Mouse (Mus musculus): ENCODE results near the gene Slc2a12.

Gene Slc2a12

GRCm38 (mm10) chr10:22660286-22661000, 15.6 kb downstream of the Slc2a12 start:
- DNase-seq (ENCODE audit: low spot score in 2 of 2), result no peak

- no peak for DNase-seq (ENCODE audit: low spot score in 2 of 2)
These were observed 23.7 kb downstream of the Slc2a12 start for GRCm38 (mm10) chr10:22668509-22668908.

GRCm38 (mm10) chr10:22674176-22674575, 29.4 kb downstream of the Slc2a12 start:
- DNase-seq (ENCODE audit: low spot score in 2 of 2), result no peak

- DNase-seq (ENCODE audit: low spot score in 2 of 2), result no peak
These were observed 31.2 kb downstream of the Slc2a12 start for GRCm38 (mm10) chr10:22675848-22676630.

GRCm38 (mm10) chr10:22696236-22696635, 51.4 kb downstream of the Slc2a12 start:
- DNase-seq (ENCODE audit: low spot score in 2 of 2), result no peak

- no peak for DNase-seq (ENCODE audit: low spot score in 2 of 2)
These were observed 52.1 kb downstream of the Slc2a12 start for GRCm38 (mm10) chr10:22696864-22697263.

GRCm38 (mm10) chr10:22698158-22698953, 53.5 kb downstream of the Slc2a12 start:
- DNase-seq (ENCODE audit: low spot score in 2 of 2), result no peak

- no peak for DNase-seq (ENCODE audit: low spot score in 2 of 2)
These were observed 54.9 kb downstream of the Slc2a12 start for GRCm38 (mm10) chr10:22699487-22700335.

- no peak for DNase-seq (ENCODE audit: low spot score in 2 of 2)
These were observed 56.0 kb downstream of the Slc2a12 start for GRCm38 (mm10) chr10:22700773-22701172.

- DNase-seq (ENCODE audit: low spot score in 2 of 2), result no peak
These were observed 56.9 kb downstream of the Slc2a12 start for GRCm38 (mm10) chr10:22701485-22702315.

- DNase-seq (ENCODE audit: low spot score in 2 of 2), result no peak
These were observed 59.0 kb downstream of the Slc2a12 start for GRCm38 (mm10) chr10:22703844-22704243.

- DNase-seq (ENCODE audit: low spot score in 2 of 2), result no peak
These were observed 63.5 kb downstream of the Slc2a12 start for GRCm38 (mm10) chr10:22708190-22708843.

GRCm38 (mm10) chr10:22710173-22710777, 65.5 kb downstream of the Slc2a12 start:
- DNase-seq (ENCODE audit: low spot score in 2 of 2), result no peak

- DNase-seq (ENCODE audit: low spot score in 2 of 2), result no peak
These were observed 68.1 kb downstream of the Slc2a12 start for GRCm38 (mm10) chr10:22712955-22713354.

- peak; percentile 27 to 67 for DNase-seq (ENCODE audit: low spot score in 2 of 2)
These were observed 69.7 kb downstream of the Slc2a12 start for GRCm38 (mm10) chr10:22714520-22714919.

- no peak for DNase-seq (ENCODE audit: low spot score in 2 of 2)
These were observed 73.7 kb downstream of the Slc2a12 start for GRCm38 (mm10) chr10:22718475-22718874.

- peak in 1 of 2 experiments; percentile 34 for DNase-seq (ENCODE audit: low spot score in 2 of 2)
These were observed 76.1 kb downstream of the Slc2a12 start for GRCm38 (mm10) chr10:22720781-22721529.

GRCm38 (mm10) chr10:22725166-22725565, 80.4 kb downstream of the Slc2a12 start:
- peak in 1 of 2 experiments; percentile 14 for DNase-seq (ENCODE audit: low spot score in 2 of 2)

GRCm38 (mm10) chr10:22726295-22726694, 81.5 kb downstream of the Slc2a12 start:
- peak in 1 of 2 experiments; percentile 50 for DNase-seq (ENCODE audit: low spot score in 2 of 2)
